Mouse (Mus musculus) forebrain, embryonic 11.5 days (tissue): ENCODE results near the gene Engase. TPM values are rescaled to one million over a fixed set of nuclear protein-coding genes. Genes with fewer than 3 reads are reported as not detected.

Source experiments
- ATAC-seq: fragments of 200-750 bp; cut with Nextera tagmentation; replicated peaks from 2 replicates; pipeline ENCODE4 v1.8.0; 2017; ENCODE audit warnings: moderate TSS enrichment; ENCODE audit not compliant: low FRiP score
- DNase-seq: peaks from one replicate; pipeline ENCODE4 v3.0.0-alpha.2; 2017; ENCODE audit warnings: low spot score
- H3K27ac ChIP-seq: fragments of 300-500 bp; sonication (generic); 2 replicates; pipeline ENCODE4 v1.5.1; 2014; ENCODE audit warnings: low read depth, low read length
- H3K27me3 ChIP-seq: fragments of 300-500 bp; sonication (generic); 2 replicates; pipeline ENCODE4 v1.6.1; 2014; ENCODE audit warnings: mild to moderate bottlenecking, low read length, mixed read lengths; ENCODE audit not compliant: control insufficient read depth, insufficient read depth
- H3K36me3 ChIP-seq: fragments of 300-500 bp; sonication (generic); 2 replicates; pipeline ENCODE4 v1.6.1; 2014; ENCODE audit warnings: mild to moderate bottlenecking, low read length, moderate library complexity, mixed read lengths; ENCODE audit not compliant: control insufficient read depth, insufficient read depth
- H3K4me1 ChIP-seq: fragments of 300-500 bp; sonication (generic); replicated peaks from 2 replicates; pipeline ENCODE4 v1.6.1; 2014; ENCODE audit warnings: low read length, mixed read lengths; ENCODE audit not compliant: control insufficient read depth, insufficient read depth
- H3K4me2 ChIP-seq: fragments of 300-500 bp; sonication (generic); 2 replicates; pipeline ENCODE4 v1.6.1; 2014; ENCODE audit warnings: low read depth, mild to moderate bottlenecking, low read length, moderate library complexity, mixed read lengths; ENCODE audit not compliant: severe bottlenecking
- H3K4me3 ChIP-seq: fragments of 300-500 bp; sonication (generic); 2 replicates; pipeline ENCODE4 v1.5.1; 2014; ENCODE audit warnings: low read depth, low read length
- H3K9ac ChIP-seq: fragments of 300-500 bp; sonication (generic); 2 replicates; pipeline ENCODE4 v1.6.1; 2014; ENCODE audit warnings: low read length
- H3K9me3 ChIP-seq: fragments of 300-500 bp; sonication (generic); 2 replicates; pipeline ENCODE4 v1.6.1; 2016; ENCODE audit warnings: low read length, mixed read lengths; ENCODE audit not compliant: control insufficient read depth
- WGBS: fragments of 180-500 bp; shearing (Covaris S2); extraction: QIAGEN DNeasy Blood & Tissue Kit; methylation state at CpG from one replicate; pipeline ENCODE4 v1.1.7; 2014; 5-methylcytosine and 5-hydroxymethylcytosine counted together
- polyA plus RNA-seq: library from polyadenylated mRNA; unstranded; fragments of >200 nt; fragmentation: Nextera tagmentation; extraction: Ambion mirVana; gene quantifications from 2 replicates; pipeline ENCODE4 v1.2.1, GENCODE M21; 2014

Gene Engase
- polyA plus RNA-seq, 1 experiment from 2014 or later: 10.6 TPM

GRCm38 (mm10) chr11:118518743-118519142, 42.1 kb downstream of the Engase start:
- Histone ChIP-seq H3K27ac (no peak overlapping the region), H3K4me1 (no peaks in the 10 kb centered on the region), H3K9ac (no peak overlapping the region), H3K4me2 (no peak overlapping the region), H3K27me3 (no peaks in the 10 kb centered on the region; the same call in 1 of the 2 replicates), H3K9me3 (no peaks in the 10 kb centered on the region), H3K4me3 (no peak overlapping the region), H3K36me3 (no peaks in the 10 kb centered on the region)
- 78% methylated on average over 7 of the region's 7 CpGs for WGBS
- ATAC-seq: no peak
- DNase-seq: no peak

DNA sequence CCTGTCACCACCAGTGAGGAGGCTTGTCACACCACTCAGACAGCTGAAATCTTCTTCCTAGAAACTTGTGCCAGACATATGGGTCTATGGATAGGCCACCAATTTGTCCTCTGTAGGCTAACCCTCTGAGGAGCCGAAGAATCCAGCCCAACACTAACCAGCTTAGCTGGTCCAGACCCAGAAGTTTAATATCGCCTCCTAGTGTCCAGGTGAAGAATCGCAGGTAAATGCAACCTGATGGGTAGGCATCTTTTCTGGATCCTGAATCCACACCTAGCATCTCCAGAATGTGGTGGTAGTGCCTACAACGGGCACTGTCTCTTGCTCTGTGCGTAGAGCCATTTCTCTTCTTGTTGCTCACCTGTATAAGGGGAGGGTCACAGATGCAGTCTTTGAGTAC, 43.6 kb downstream of the Engase start:
- no peaks in the 10 kb centered on the region; the same call in 1 of the 2 replicates for H3K27me3 ChIP-seq
- no peak overlapping the region for H3K27ac ChIP-seq
- no peaks in the 10 kb centered on the region for H3K4me1 ChIP-seq
- no peak overlapping the region for H3K4me2 ChIP-seq
- ATAC-seq (no peak), DNase-seq (no peak)
- no peak overlapping the region for H3K9ac ChIP-seq
- WGBS: 60% methylated on average over 5 of the region's 5 CpGs
- no peaks in the 10 kb centered on the region for H3K36me3 ChIP-seq
- H3K4me3 ChIP-seq: no peak overlapping the region
- no peaks in the 10 kb centered on the region for H3K9me3 ChIP-seq

DNA sequence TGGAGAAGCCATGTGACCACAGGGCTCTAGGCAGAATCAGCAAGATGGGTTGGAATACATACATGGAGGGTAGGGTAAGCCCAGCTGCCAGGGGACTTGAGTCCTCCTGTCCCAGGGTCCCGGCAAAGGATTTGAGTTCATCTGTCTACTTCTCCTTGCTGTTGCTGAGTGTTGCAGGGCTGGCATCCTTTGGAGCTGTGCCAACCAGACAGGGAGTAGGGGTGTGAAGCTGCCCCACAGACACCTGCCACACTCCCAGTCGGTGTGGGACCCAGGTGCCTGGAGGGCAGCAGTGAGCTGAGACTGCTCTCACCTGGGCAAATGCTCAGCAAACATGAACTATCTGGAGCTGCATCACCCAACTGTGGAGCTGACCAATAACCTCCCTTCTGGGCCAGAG, 44.3 kb downstream of the Engase start:
- Histone ChIP-seq H3K27me3 (no peaks in the 10 kb centered on the region; the same call in 1 of the 2 replicates), H3K4me3 (no peak overlapping the region), H3K4me2 (no peak overlapping the region), H3K36me3 (no peaks in the 10 kb centered on the region), H3K9ac (no peak overlapping the region), H3K9me3 (no peaks in the 10 kb centered on the region), H3K4me1 (no peaks in the 10 kb centered on the region), H3K27ac (no peak overlapping the region)
- WGBS: 92% methylated on average over 2 of the region's 2 CpGs
- no peak for DNase-seq
- no peak for ATAC-seq

DNA sequence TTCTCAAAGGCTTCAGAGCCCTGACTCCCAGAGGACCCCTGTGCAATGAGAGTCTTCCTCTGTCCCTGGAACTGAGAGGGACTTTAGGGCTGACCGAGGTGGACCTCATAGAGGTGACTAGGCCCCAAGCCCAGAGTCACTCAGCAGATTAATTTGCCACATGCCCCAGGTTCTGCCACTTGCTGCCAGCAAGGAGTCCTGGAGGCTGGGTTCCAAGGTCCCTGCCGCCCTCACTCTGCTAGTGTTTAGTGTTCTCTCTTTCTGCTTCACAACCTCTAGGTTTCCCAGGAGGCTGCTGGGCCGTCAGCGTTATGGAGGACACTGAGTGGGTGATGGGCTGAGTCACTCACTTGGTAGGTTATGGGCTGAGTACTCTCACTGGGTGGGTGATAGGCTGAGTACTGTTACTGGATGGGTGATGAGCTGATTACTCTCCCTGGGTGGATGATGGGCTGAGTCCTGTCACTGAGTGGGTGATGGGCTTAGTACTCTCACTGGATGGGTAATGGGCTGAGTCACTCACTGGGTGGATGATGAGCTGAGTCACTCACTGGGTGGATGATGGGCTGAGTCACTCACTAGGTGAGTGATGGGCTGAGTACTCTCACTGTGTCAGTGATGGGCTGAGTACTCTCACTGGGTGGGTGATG, 47.0 kb downstream of the Engase start:
- WGBS: 83% methylated on average over 4 of the region's 4 CpGs
- Histone ChIP-seq H3K4me1 (no peaks in the 10 kb centered on the region), H3K4me2 (no peak overlapping the region), H3K9me3 (no peaks in the 10 kb centered on the region), H3K9ac (no peak overlapping the region), H3K27ac (no peak overlapping the region), H3K36me3 (no peaks in the 10 kb centered on the region), H3K4me3 (no peak overlapping the region), H3K27me3 (no peaks in the 10 kb centered on the region; the same call in 1 of the 2 replicates)
- ATAC-seq: no peak
- DNase-seq: no peak

- H3K36me3 ChIP-seq: no peaks in the 10 kb centered on the region
- DNase-seq (no peak), ATAC-seq (no peak)
- no peak overlapping the region for H3K4me3 ChIP-seq
- no peak overlapping the region for H3K4me2 ChIP-seq
- H3K27ac ChIP-seq: no peak overlapping the region
- H3K9me3 ChIP-seq: no peaks in the 10 kb centered on the region
- H3K27me3 ChIP-seq: no peaks in the 10 kb centered on the region; the same call in 1 of the 2 replicates
- no peaks in the 10 kb centered on the region for H3K4me1 ChIP-seq
- WGBS: 64% methylated on average over 11 of the region's 11 CpGs
- H3K9ac ChIP-seq: no peak overlapping the region
Measured at GRCm38 (mm10) chr11:118525059-118525458, 48.4 kb downstream of the Engase start.

DNA sequence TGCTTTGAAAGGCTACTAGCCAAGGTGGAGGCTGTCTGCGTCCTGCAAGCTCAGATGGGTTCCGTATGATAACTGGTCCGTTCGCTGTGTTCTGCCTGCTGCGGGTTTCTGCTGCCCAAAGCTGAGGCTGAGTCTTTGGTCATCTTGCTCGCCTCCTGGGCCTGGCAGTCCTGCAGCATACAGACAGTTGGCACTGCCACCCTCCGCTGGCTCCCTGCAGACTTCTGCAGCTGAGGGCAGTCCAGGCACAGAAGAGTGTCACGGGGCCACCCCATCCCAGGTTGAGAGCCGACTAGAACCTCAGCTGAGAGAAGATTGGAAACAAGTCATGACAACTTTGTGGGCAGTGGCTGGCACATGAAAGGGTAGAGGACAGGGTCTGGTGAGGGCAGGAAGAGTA, 52.1 kb downstream of the Engase start:
- WGBS: 90% methylated on average over 9 of the region's 9 CpGs
- Histone ChIP-seq H3K4me1 (0 out of 2 replicates have a peak, but pooled peaks cover 2% of the 10 kb centered on the region), H3K9me3 (no peaks in the 10 kb centered on the region), H3K4me3 (no peak overlapping the region), H3K9ac (no peak overlapping the region), H3K27me3 (no peaks in the 10 kb centered on the region), H3K4me2 (no peak overlapping the region), H3K27ac (no peak overlapping the region), H3K36me3 (no peaks in the 10 kb centered on the region)
- no peak for DNase-seq
- ATAC-seq: no peak

DNA sequence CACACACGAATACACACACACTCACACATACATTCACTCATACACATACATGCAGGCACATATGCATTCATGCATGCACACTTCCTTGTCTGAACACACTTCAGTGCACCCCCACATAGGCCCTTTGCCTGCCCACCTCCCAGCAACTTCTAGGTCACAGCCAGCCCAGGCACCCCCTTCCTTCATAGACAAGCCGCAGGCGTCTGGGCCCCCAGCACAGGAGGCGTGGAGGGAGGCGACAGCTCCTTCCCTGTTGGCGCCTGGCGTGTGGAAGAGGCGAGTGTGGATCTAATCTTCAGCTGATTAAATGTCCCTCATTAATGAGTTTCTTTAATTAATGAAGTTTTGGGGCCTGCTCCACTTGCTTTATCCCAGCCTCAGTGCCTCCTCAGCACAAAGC, 53.7 kb downstream of the Engase start:
- H3K36me3 ChIP-seq: no peaks in the 10 kb centered on the region
- H3K4me2 ChIP-seq: no peak overlapping the region
- 64% methylated on average over 8 of the region's 8 CpGs for WGBS
- no peaks in the 10 kb centered on the region for H3K9me3 ChIP-seq
- no peak for DNase-seq
- ATAC-seq: no peak
- H3K9ac ChIP-seq: no peak overlapping the region
- H3K27me3 ChIP-seq: no peaks in the 10 kb centered on the region
- no peak overlapping the region for H3K27ac ChIP-seq
- H3K4me3 ChIP-seq: no peak overlapping the region
- H3K4me1 ChIP-seq: 0 out of 2 replicates have a peak, but pooled peaks cover 2% of the 10 kb centered on the region

GRCm38 (mm10) chr11:118534382-118535092, 57.9 kb downstream of the Engase start:
- H3K9me3 ChIP-seq: no peaks in the 10 kb centered on the region
- no peak overlapping the region for H3K4me2 ChIP-seq
- 35% methylated on average over 18 of the region's 18 CpGs for WGBS
- ATAC-seq (no peak), DNase-seq (peak; percentile 85)
- no peak overlapping the region for H3K27ac ChIP-seq
- peaks cover 2% of the 10 kb centered on the region; the same call in 1 of the 2 replicates for H3K4me1 ChIP-seq
- no peaks in the 10 kb centered on the region for H3K36me3 ChIP-seq
- no peaks in the 10 kb centered on the region for H3K27me3 ChIP-seq
- H3K4me3 ChIP-seq: no peak overlapping the region
- no peak overlapping the region for H3K9ac ChIP-seq
